Mouse (Mus musculus) E14TG2a.4 (cell line): ENCODE measurements around the gene Gm9736.
"Not testable (repeated sequence)": the region's sequence is repeated elsewhere in the genome, so short reads cannot be mapped to it uniquely, and the experiment has no call there.

ENCODE experiments used
- H3K27me3 ChIP-seq: 2 replicates; pipeline ENCODE4 v1.6.1; 2014; ENCODE audit warnings: low read length, control low read depth; ENCODE audit not compliant: insufficient read depth
- H3K36me3 ChIP-seq: 2 replicates; pipeline ENCODE4 v1.6.1; 2014; ENCODE audit warnings: low read length, control low read depth; ENCODE audit not compliant: insufficient read depth
- H3K4me1 ChIP-seq: replicated peaks from 2 replicates; pipeline ENCODE4 v1.6.1; 2014; ENCODE audit warnings: low read depth, low read length, control low read depth
- H3K4me3 ChIP-seq: replicated peaks from 2 replicates; pipeline ENCODE4 v1.5.1; 2014; ENCODE audit warnings: mild to moderate bottlenecking, low read length
- H3K9me3 ChIP-seq: 2 replicates; pipeline ENCODE4 v1.6.1; 2014; ENCODE audit warnings: low read length, control low read depth
- CTCF ChIP-seq: conservative IDR thresholded peaks from 2 replicates; pipeline ENCODE4 v1.5.1; 2014; ENCODE audit warnings: low read length
- NANOG ChIP-seq: IDR thresholded peaks from 2 replicates; pipeline ENCODE4 v1.6.1; 2014; ENCODE audit warnings: borderline replicate concordance, low read length, mixed read lengths
- POU5F1 ChIP-seq: IDR thresholded peaks from 2 replicates; pipeline ENCODE4 v1.6.1; 2014; ENCODE audit warnings: low read length, borderline replicate concordance

Gm9736 gene

DNA sequence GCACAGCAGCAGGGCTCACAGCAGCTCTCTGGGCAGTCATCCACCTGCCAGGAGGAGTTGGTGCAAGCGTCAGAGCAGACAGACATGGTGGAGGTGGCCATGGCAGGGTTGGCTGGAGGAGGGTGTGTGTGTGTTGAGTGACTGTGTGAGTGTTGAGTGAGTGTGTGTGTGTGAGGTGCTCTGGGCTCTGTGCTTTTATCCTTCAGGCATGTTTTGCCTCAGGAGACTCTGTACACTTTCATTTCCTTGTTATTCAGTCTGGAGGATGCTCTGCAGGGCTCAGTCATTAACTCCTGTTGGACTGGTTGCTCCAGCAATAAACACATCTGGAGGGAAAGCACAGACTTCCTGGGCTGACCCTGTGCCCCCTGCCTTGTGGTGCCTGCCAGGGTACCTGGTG is at the start of gene Gm9736:
Gene Gm9736, minus strand, starts transcription at position 101 of the 400 bp plus-strand sequence.
- not testable (repeated sequence) for H3K4me3 ChIP-seq, H3K4me1 ChIP-seq, H3K9me3 ChIP-seq, H3K36me3 ChIP-seq, H3K27me3 ChIP-seq

- no peaks in the 10 kb centered on the region for H3K27me3 ChIP-seq
- peaks cover 30% of the 10 kb centered on the region for H3K4me1 ChIP-seq
- H3K9me3 ChIP-seq: peaks cover 2% of the 10 kb centered on the region; the same call in 1 of the 2 replicates
- no peak within 1 kb of the TSS for H3K4me3 ChIP-seq
- no peaks in the 10 kb centered on the region for H3K36me3 ChIP-seq
- TF ChIP-seq POU5F1 (no peak), CTCF (no peak), NANOG (no peak)
These were observed 47.9 kb upstream of the Gm9736 start, which contains the start of gene Gm19668 for GRCm38 (mm10) chr10:77798921-77799508. Gene Gm19668 (minus strand): TSS chr10:77799133.

GRCm38 (mm10) chr10:77798164-77798920 is 47.2 kb upstream of the Gm9736 start:
- H3K9me3 ChIP-seq, H3K27me3 ChIP-seq, H3K36me3 ChIP-seq, H3K4me3 ChIP-seq: not testable (repeated sequence)
- peaks cover 30% of the 10 kb centered on the region for H3K4me1 ChIP-seq

DNA sequence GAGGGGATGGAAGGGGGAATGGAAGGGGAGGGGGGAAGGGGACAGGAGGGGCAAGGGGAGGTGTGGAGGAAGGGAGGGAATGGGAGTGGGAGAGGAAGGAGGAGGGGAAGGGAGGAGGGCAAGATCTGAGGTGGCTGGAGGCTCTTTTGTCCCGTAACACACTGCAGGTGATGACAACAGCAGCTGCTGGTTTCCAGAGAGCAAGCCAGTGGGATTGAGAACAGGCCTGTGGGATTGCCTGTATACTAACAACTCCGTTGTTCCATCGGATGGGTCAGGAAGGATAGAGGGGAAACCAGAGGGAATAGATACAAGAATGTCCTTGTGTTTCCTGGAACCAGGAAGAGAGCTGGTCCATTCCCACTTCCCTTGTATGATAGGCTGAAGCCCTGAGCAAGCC is 46.5 kb upstream of the Gm9736 start:
- Histone ChIP-seq H3K27me3 (no peaks in the 10 kb centered on the region), H3K9me3 (no peaks in the 10 kb centered on the region)
- TF ChIP-seq NANOG (no peak), POU5F1 (no peak), CTCF (no peak)

DNA sequence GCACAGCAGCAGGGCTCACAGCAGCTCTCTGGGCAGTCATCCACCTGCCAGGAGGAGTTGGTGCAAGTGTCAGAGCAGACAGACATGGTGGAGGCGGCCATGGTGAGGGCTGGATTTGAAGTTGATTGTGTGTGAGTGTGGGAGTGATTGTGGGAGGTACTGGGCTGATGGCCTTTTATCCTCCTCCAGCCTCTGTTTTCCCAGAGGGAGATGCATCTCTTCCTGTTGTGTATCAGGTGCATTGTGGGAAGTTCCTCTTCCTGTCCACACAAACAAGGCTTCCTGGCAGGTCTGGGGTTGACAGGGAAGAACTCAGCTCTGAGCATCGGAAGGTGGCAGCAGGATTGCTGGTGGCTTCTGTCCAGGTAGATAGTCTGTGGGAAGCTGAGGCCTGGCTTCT is 43.8 kb upstream of the Gm9736 start, which contains the start of gene Gm9639:
Gene Gm9639, minus strand, starts transcription at position 101 of the 400 bp plus-strand sequence.
- TF ChIP-seq POU5F1: no peak
- H3K9me3 ChIP-seq: no peaks in the 10 kb centered on the region
- H3K4me1 ChIP-seq: peaks cover 30% of the 10 kb centered on the region
- H3K4me3 ChIP-seq: no peak within 1 kb of the TSS
- H3K27me3 ChIP-seq: no peaks in the 10 kb centered on the region
- H3K36me3 ChIP-seq: no peaks in the 10 kb centered on the region

More for the DNA sequence above, 46.5 kb upstream of the Gm9736 start:
- H3K36me3 ChIP-seq: no peaks in the 10 kb centered on the region
- H3K4me1 ChIP-seq: peaks cover 30% of the 10 kb centered on the region
- H3K4me3 ChIP-seq: no peak overlapping the region

DNA sequence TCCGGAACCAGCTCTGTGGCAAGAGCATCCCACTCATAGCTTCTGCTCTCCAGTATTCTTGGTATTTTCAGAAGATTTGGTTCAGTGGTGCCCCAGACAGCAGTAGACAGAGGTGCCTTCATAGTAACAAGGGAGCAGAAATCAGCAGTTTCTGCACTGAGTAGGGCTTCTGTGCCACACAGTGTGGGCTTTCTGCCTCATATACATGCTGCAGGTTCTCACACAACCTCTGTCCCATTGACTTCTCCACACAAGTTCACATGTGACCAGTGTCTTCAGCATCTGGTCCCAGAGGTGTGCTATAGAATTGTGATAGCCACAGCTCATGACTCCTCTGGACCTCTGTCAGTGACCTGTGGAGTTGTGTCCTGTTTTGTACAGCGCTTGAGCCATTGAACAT is 37.5 kb upstream of the Gm9736 start:
- no peak for TF ChIP-seq CTCF
- no peak for TF ChIP-seq NANOG
- no peak for TF ChIP-seq POU5F1
- Histone ChIP-seq H3K27me3 (no peaks in the 10 kb centered on the region), H3K36me3 (no peaks in the 10 kb centered on the region)

GRCm38 (mm10) chr10:77787876-77788275 is 36.7 kb upstream of the Gm9736 start, which contains the start of gene Gm7137:
Gene Gm7137 (minus strand): TSS chr10:77788200.
- H3K36me3 ChIP-seq, H3K27me3 ChIP-seq, H3K4me3 ChIP-seq, H3K4me1 ChIP-seq, H3K9me3 ChIP-seq: not testable (repeated sequence)

More for the DNA sequence above, 37.5 kb upstream of the Gm9736 start:
- no peaks in the 10 kb centered on the region for H3K4me1 ChIP-seq
- no peaks in the 10 kb centered on the region for H3K9me3 ChIP-seq
- no peak overlapping the region for H3K4me3 ChIP-seq

DNA sequence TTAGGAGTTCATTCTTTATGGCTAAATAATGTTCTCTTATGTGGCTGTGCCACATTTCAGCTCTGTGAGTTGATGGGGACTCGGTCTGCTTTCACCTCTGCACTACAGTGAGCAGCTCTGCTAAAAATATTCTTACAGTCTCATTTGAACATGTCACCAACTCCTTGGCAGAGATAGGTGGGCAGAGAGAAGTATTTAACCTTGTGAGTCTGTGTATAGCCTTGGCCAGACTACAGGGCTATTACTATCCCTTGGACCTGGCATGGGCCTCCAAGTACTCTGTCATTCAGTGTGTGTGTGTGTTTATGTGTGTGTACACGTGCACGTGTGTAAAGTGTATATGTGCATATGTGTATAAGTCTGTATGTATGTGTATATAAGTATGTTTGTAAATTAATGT is 32.2 kb upstream of the Gm9736 start:
- not testable (repeated sequence) for H3K4me3 ChIP-seq, H3K4me1 ChIP-seq, H3K27me3 ChIP-seq, H3K36me3 ChIP-seq, H3K9me3 ChIP-seq

DNA sequence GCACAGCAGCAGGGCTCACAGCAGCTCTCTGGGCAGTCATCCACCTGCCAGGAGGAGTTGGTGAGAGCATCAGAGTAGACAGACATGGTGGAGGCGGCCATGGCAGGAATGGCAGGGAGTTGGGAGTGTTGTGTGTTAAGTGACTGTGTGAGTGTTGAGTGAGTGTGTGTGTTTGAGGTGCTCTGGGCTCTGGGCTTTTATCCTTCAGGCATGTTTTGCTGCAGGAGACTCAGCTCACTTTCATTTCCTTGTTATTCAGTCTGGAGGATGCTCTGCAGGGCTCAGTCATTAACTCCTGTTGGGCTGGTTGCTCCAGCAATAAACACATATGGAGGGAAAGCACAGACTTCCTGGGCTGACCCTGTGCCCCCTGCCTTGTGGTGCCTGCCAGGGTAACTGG is 31.3 kb upstream of the Gm9736 start, which contains the start of gene Gm3250:
Gene Gm3250, minus strand, starts transcription at position 101 of the 400 bp plus-strand sequence.
- not testable (repeated sequence) for H3K9me3 ChIP-seq, H3K36me3 ChIP-seq, H3K4me3 ChIP-seq, H3K4me1 ChIP-seq, H3K27me3 ChIP-seq

DNA sequence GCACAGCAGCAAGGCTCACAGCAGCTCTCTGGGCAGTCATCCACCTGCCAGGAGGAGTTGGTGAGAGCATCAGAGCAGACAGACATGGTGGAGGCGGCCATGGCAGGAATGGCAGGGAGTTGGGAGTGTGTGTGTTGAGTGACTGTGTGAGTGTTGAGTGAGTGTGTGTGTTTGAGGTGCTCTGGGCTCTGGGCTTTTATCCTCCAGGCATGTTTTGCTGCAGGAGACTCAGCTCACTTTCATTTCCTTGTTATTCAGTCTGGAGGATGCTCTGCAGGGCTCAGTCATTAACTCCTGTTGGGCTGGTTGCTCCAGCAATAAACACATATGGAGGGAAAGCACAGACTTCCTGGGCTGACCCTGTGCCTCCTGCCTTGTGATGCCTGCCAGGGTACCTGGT is 25.7 kb upstream of the Gm9736 start, which contains the start of gene Gm7138:
Gene Gm7138, minus strand, starts transcription at position 101 of the 400 bp plus-strand sequence.
- not testable (repeated sequence) for H3K36me3 ChIP-seq, H3K4me1 ChIP-seq, H3K27me3 ChIP-seq, H3K4me3 ChIP-seq, H3K9me3 ChIP-seq

GRCm38 (mm10) chr10:77772142-77772541 is 21.0 kb upstream of the Gm9736 start:
- not testable (repeated sequence) for H3K4me3 ChIP-seq, H3K27me3 ChIP-seq, H3K36me3 ChIP-seq, H3K9me3 ChIP-seq, H3K4me1 ChIP-seq

DNA sequence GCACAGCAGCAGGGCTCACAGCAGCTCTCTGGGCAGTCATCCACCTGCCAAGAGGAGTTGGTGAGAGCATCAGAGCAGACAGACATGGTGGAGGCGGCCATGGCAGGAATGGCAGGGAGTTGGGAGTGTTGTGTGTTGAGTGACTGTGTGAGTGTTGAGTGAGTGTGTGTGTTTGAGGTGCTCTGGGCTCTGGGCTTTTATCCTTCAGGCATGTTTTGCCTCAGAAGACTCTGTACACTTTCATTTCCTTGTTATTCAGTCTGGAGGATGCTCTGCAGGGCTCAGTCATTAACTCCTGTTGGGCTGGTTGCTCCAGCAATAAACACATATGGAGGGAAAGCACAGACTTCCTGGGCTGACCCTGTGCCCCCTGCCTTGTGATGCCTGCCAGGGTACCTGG is 20.1 kb upstream of the Gm9736 start, which contains the start of gene Gm3238:
Gene Gm3238, minus strand, starts transcription at position 101 of the 400 bp plus-strand sequence.
- not testable (repeated sequence) for H3K27me3 ChIP-seq, H3K36me3 ChIP-seq, H3K4me3 ChIP-seq, H3K9me3 ChIP-seq, H3K4me1 ChIP-seq
